Mouse (Mus musculus) E14TG2a.4 (cell line): ENCODE data around the gene Rbm33.

Source experiments
- CTCF ChIP-seq: conservative IDR thresholded peaks from 2 replicates; pipeline ENCODE4 v1.5.1; 2014; ENCODE audit warnings: low read length
- NANOG ChIP-seq: IDR thresholded peaks from 2 replicates; pipeline ENCODE4 v1.6.1; 2014; ENCODE audit warnings: borderline replicate concordance, low read length, mixed read lengths
- POU5F1 ChIP-seq: IDR thresholded peaks from 2 replicates; pipeline ENCODE4 v1.6.1; 2014; ENCODE audit warnings: low read length, borderline replicate concordance

- no peak for TF ChIP-seq CTCF
- TF ChIP-seq POU5F1 = no peak
- TF ChIP-seq NANOG = no peak
These were observed 464 bp downstream of the Rbm33 start for GRCm38 (mm10) chr5:28317253-28317916.
